In genomic region chr6:116106967-116107470, GRCm38 (mm10) we compare ENCODE assay signal across 8 mouse cellular contexts.
DNase-seq lines count a peak whose midpoint lies in the region; ATAC-seq and TF ChIP-seq lines count a peak whose summit lies in the region.

No protein-coding gene starts in this region.

- 0 out of 2 replicates have a peak, but pooled peaks have one; percentile 14 for ATAC-seq in lung, embryonic 14.5 days (ENCODE audit: insufficient read depth)
- ATAC-seq in embryonic facial prominence, embryonic 15.5 days (ENCODE audit: insufficient number of reproducible peaks, low FRiP score, low TSS enrichment, low read depth): no peak
- no peak for ATAC-seq in intestine, postnatal 0 days
- ATAC-seq in neural tube, embryonic 13.5 days (ENCODE audit: low read depth): peak; percentile 57

- no peak for DNase-seq in lung, embryonic 14.5 days
- no peak for DNase-seq in lung, adult 18-20 months
- DNase-seq in layer of hippocampus, postnatal 14 days (ENCODE audit: low spot score in 2 of 2): no peak
- no peak for DNase-seq in right cerebral cortex, adult 2 months (ENCODE audit: low spot score in 2 of 2)
- no peak for DNase-seq in cerebellum, adult 11 months

- H3K36me3 ChIP-seq in lung, embryonic 14.5 days (ENCODE audit: insufficient read depth): no peaks in the 10 kb centered on the region
- no peaks in the 10 kb centered on the region for H3K36me3 ChIP-seq in embryonic facial prominence, embryonic 15.5 days
- H3K36me3 ChIP-seq in intestine, postnatal 0 days (ENCODE audit: control insufficient read depth, insufficient read depth): no peaks in the 10 kb centered on the region
- no peaks in the 10 kb centered on the region for H3K36me3 ChIP-seq in neural tube, embryonic 13.5 days

- H3K27ac ChIP-seq in lung, embryonic 14.5 days (ENCODE audit: low read depth): peak overlapping the region; percentile 51
- H3K27ac ChIP-seq in embryonic facial prominence, embryonic 15.5 days (replicated peaks): peak overlapping the region; percentile 52; the same call in 1 of the 2 replicates
- H3K27ac ChIP-seq in intestine, postnatal 0 days (ENCODE audit: low read depth, low read length): no peak overlapping the region
- peak overlapping the region; percentile 94 for H3K27ac ChIP-seq in neural tube, embryonic 13.5 days (replicated peaks)

- TF ChIP-seq CTCF in lung, embryonic 14.5 days (IDR thresholded peaks at IDR 0.05; ENCODE audit: low read depth): no peak
- no peak for TF ChIP-seq CTCF in intestine, postnatal 0 days (IDR thresholded peaks at IDR 0.05; ENCODE audit: low read depth)

- H3K4me2 ChIP-seq in lung, embryonic 14.5 days: peak overlapping the region; percentile 63
- H3K4me2 ChIP-seq in embryonic facial prominence, embryonic 15.5 days (replicated peaks): peak overlapping the region; percentile 84
- H3K4me2 ChIP-seq in intestine, postnatal 0 days (replicated peaks; ENCODE audit: low read depth): peak overlapping the region; percentile 87
- peak overlapping the region; percentile 65 for H3K4me2 ChIP-seq in neural tube, embryonic 13.5 days

- H3K27me3 ChIP-seq in lung, embryonic 14.5 days (ENCODE audit: insufficient read depth, low read length): no peaks in the 10 kb centered on the region
- H3K27me3 ChIP-seq in embryonic facial prominence, embryonic 15.5 days: no peaks in the 10 kb centered on the region
- H3K27me3 ChIP-seq in intestine, postnatal 0 days (replicated peaks; ENCODE audit: control insufficient read depth, insufficient read depth, low read length): no peaks in the 10 kb centered on the region
- no peaks in the 10 kb centered on the region for H3K27me3 ChIP-seq in neural tube, embryonic 13.5 days

- H3K9ac ChIP-seq in lung, embryonic 14.5 days: peak overlapping the region; percentile 46
- H3K9ac ChIP-seq in embryonic facial prominence, embryonic 15.5 days: 0 out of 2 replicates have a peak overlapping the region, but pooled peaks have one; percentile 33
- peak overlapping the region; percentile 52 for H3K9ac ChIP-seq in intestine, postnatal 0 days (ENCODE audit: low read depth, low read length)
- H3K9ac ChIP-seq in neural tube, embryonic 13.5 days: peak overlapping the region; percentile 81

- no peaks in the 10 kb centered on the region for H3K9me3 ChIP-seq in lung, embryonic 14.5 days (ENCODE audit: low read depth, low read length)
- no peaks in the 10 kb centered on the region for H3K9me3 ChIP-seq in embryonic facial prominence, embryonic 15.5 days (replicated peaks)
- H3K9me3 ChIP-seq in intestine, postnatal 0 days (ENCODE audit: control insufficient read depth): no peaks in the 10 kb centered on the region
- H3K9me3 ChIP-seq in neural tube, embryonic 13.5 days: no peaks in the 10 kb centered on the region

- peak overlapping the region; percentile 44 for H3K4me3 ChIP-seq in lung, embryonic 14.5 days (ENCODE audit: low read depth, low read length)
- peak overlapping the region; percentile 54 for H3K4me3 ChIP-seq in embryonic facial prominence, embryonic 15.5 days (replicated peaks)
- H3K4me3 ChIP-seq in intestine, postnatal 0 days (ENCODE audit: low read depth, low read length): peak overlapping the region; percentile 50
- peak overlapping the region; percentile 59 for H3K4me3 ChIP-seq in neural tube, embryonic 13.5 days

- no peaks in the 10 kb centered on the region for H3K4me1 ChIP-seq in lung, embryonic 14.5 days (ENCODE audit: insufficient read depth)
- peaks cover 13% of the 10 kb centered on the region; the same call in 1 of the 2 replicates for H3K4me1 ChIP-seq in embryonic facial prominence, embryonic 15.5 days
- H3K4me1 ChIP-seq in intestine, postnatal 0 days (replicated peaks; ENCODE audit: control insufficient read depth, insufficient read depth, low read length): no peaks in the 10 kb centered on the region
- peaks cover 42% of the 10 kb centered on the region for H3K4me1 ChIP-seq in neural tube, embryonic 13.5 days (replicated peaks)

- WGBS in lung, embryonic 14.5 days: 5% methylated on average over 6 of the region's 6 CpGs
- 6% methylated on average over 6 of the region's 6 CpGs for WGBS in embryonic facial prominence, embryonic 15.5 days
- 31% methylated on average over 6 of the region's 6 CpGs for WGBS in intestine, postnatal 0 days
- WGBS in neural tube, embryonic 13.5 days: 2% methylated on average over 6 of the region's 6 CpGs

Comparison
In these comparisons a context has a peak if more than half of its experiments do, and no peak if none do; other contexts are left out.
1. ATAC-seq: peak in lung, embryonic 14.5 days (single experiment) and neural tube, embryonic 13.5 days (single experiment); none in embryonic facial prominence, embryonic 15.5 days (single experiment) and intestine, postnatal 0 days (single experiment).
2. Peak in every context shown above with its lines, with median percentiles within 50 percentile points of each other: H3K4me2 ChIP-seq, H3K4me3 ChIP-seq and H3K9ac ChIP-seq.